Mouse (Mus musculus): ENCODE results near the gene Spire2.
"Not testable (repeated sequence)": the region's sequence is repeated elsewhere in the genome, so short reads cannot be mapped to it uniquely, and the experiment has no call there.

Gene Spire2

DNA sequence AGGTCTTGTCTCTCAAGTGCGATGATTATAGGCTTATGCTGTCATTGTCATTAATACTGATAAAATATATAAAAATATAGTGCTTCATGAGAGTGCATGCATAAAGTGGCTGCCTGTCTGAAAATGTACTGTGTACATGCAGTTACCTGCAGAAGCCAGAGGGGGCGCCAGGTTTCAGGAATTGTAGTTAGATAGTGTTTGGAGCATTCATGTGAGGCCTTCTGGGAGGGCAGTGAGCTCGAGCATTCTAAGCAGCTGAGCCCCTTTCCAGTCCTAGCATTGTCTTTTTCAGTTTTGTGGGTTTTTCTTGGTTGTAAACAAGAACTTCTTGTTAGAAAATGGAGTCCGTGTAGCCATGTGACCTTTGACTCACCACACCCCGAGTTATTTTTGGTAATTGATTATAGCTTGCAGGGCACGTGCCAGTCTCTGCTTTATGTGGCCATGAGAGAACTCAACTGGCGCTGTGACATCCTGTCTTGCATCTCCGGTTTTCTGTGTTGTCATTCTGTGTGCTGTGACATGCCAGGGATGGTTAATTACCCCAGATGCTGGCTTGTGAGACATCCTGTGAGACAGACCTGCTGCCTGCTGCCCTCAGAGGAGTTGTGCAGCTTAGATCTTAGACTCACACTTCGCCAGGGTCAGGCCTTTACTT is 52.5 kb downstream of the Spire2 start:
- no peak for DNase-seq (ENCODE audit: low spot score)

- DNase-seq (ENCODE audit: low spot score) = no peak
Observed at GRCm38 (mm10) chr8:123387041-123387440, 54.5 kb downstream of the Spire2 start.

GRCm38 (mm10) chr8:123387801-123388200 is 55.3 kb downstream of the Spire2 start:
- DNase-seq (ENCODE audit: low spot score) = no peak

- no peak for DNase-seq (ENCODE audit: low spot score)
Observed at GRCm38 (mm10) chr8:123389026-123389425, 56.5 kb downstream of the Spire2 start.

DNA sequence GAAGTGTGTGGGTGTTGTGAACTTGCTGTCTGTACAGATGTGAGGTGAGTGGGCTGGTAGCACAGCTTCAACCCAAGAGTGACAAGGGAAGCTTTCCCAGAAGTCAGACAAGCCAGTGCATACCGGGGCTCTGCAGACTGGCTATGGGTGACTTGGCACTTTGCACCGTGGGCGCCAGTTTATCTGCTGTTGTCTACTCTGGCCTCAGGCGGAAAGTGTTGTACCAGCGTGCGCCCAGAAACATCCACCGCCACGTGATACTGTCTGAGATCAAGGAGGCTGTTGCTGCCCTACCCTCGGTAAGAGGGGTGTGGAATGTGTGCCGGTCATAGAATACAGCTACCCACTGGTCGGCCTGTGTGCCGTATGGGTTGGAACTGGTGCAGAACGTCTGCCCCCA is 65.8 kb downstream of the Spire2 start:
- DNase-seq (ENCODE audit: low spot score) = no peak

DNA sequence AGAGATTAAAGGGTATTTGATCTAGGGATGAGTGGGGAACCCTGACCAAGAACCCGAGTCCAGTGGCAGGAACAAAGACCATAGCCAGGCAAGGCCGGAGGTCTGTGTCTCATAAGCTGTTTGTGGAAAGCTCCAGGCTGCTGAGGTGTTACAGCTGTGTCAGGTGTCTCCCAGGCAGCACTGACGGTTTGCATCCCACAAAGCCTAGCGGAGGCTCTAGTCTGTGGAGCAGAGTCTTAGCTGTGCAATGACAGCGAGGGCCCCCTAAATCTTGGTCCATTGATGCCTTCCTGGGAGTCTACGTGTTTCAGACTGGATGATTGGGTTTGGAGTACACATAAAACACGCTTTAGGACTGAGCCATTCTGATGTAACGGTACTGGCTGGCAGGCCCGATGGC is 69.4 kb downstream of the Spire2 start:
- no peak for DNase-seq (ENCODE audit: low spot score)

DNA sequence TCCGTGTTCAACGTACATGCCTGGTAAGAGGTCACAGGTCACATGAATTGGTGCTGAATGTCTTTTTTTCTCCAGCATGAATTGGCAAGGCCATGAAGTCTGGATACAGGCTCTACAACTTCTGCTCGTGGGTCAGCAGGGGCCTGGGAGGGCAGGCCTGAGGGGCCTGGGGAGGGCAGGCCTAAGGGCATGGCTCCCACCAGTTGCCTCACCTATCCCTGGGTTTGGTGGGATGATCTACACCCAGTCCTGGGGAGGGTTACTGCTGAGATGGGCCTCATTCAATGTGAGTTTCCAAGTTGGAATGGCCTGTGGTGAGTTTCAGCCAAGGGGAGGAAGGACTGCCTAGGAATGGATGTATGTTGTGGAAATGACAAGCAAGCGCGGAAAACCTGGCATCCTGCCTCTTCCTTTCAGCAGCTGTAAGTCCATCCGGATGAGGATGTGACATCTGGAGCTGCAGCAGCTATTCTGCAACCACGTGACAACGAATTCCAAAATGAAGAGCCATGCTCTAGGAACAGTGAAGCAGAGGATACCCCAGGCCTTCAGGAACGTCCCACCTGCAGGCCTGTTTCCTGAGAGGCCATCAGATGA is 70.3 kb downstream of the Spire2 start:
- DNase-seq (ENCODE audit: low spot score) = no peak

DNA sequence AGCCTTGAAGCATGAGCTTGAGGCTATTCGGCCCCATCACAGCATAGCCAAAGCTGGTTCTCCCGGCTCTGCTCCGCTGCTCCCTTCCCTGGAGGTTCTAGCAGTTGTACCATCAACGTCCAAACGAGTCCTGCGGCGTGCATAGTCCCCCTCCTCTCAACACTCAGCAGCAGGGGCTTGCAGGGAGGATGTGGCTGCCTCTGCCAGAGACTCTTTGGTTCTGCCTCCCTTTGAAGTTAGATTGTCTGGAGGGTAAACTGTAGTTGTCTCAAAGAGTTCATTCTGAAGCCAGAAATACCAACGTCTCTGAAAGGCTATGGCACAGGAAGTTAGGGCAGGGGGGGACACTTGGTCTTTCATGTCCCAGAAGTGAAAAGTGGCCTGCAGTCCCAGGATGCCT is 72.0 kb downstream of the Spire2 start:
- DNase-seq (ENCODE audit: low spot score) = no peak

DNA sequence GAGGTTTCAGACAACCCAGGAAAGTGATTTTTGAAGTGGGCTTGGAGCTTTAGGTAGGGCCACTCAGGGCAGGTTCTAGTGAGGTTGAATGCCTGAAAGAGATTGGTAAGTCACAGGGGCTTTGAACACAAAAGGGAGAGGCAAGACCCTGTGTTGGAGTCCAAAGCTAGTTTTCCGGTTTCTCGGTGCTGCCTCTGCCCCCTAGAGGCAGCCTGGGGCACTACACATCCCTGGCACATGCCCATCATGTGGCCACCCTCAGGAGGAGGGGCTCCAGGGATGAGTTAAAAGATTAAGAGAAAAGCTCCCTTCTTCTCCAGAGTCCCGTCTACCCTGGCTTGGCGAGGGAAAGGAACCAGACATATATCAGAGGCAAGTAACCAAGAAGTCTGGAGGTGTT is 74.3 kb downstream of the Spire2 start, which contains the start of gene Mc1r:
Mc1r (plus strand) TSS at position 322 of the 400 bp plus-strand sequence.
- no peak for DNase-seq (ENCODE audit: low spot score)

- no peak for DNase-seq (ENCODE audit: low spot score)
Observed at GRCm38 (mm10) chr8:123407612-123408011, 75.1 kb downstream of the Spire2 start.

DNA sequence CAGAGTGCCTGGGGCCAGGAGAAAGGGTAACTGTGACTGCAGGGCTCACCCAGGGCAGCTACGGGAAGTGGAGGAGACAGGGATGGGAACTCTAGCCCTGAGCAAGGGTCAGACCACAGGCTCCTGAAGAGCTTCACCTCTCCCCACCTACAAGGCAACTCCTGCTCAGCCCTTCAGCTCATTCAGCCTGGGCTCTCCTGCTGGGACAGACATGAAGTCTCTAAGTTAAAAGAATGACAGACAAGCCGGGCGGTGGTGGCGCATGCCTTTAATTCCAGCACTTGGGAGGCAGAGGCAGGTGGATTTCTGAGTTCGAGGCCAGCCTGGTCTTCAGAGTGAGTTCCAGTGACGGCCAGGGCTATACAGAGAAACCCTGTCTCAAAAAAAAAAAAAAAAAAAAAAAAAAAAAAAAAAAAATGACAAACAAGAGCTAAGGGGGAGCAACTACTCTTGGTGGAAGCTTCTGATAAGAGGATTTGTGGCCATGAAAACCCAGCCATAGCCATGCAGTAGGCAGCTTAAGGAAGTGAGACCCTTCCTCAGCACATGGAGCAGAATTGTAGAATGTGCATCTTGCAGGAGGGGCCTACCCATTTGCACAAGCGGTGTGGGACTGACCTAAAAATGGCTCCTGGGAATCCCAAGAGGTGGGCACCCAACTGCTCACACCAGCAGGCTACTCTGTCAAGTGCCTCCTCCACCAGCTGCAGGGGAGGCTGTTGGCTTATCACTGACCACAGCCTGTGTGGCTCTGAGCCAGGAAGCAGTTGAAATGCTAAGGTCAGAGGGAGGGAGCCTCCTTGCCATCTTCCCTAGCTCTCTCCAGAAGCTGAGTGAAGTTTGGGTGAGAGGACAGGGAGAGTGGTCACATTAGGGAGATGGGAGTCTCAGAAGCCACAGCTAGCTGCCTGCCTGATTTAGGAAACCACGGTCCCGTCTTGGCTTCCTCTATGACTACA is 76.4 kb downstream of the Spire2 start:
- no peak for DNase-seq (ENCODE audit: low spot score)

DNA sequence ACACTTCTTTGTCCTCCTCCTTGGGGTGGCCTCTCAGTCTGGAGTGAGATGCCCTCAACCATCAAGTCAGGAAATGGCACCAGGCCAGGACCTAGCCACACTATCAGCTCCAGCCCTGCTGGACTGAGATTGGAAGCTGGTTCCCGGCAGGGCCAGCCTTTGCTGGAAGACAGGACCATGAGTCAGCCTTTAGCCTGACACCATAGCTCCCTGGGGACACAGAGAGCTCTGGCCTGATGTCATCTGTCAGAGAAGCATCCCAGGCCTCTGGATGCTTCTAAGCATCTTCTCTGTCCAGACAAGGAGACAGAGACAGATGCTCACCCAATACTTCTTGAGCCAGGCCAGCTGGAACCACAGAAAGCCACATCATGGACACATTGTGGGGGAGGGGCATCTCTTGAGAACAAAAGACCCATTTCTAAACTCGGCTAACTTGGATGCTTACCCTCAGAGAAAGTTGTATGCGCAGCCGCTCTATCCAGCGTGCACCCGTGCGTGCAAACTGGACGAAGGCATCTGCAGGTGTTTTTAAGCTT is 77.6 kb downstream of the Spire2 start:
- no peak for DNase-seq (ENCODE audit: low spot score)

GRCm38 (mm10) chr8:123410788-123411187 is 78.3 kb downstream of the Spire2 start:
- DNase-seq (ENCODE audit: low spot score) = no peak

DNA sequence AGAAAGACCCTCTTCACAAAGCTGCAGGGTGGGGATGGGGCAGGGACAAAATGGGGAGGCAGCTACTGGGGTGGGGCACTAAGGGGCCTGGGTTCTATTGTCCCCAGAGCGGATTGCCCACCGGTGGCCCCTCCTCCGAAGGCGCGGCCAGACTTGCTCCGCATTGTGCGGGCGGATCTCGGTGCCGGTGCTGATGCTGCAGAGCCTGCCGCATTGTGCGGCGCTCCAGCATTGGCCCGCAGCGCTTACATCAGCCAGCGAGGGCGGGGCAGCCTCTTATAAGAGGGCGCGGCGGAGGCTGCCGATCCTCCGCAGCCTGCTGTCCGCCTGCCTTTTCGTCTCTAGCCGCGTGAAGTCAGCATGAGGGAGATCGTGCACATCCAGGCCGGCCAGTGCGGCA is 78.7 kb downstream of the Spire2 start, which contains the start of gene Tubb3:
Tubb3 (plus strand) TSS at position 179 of the 400 bp plus-strand sequence.
- peak; percentile 87 for DNase-seq (ENCODE audit: low spot score)

- DNase-seq (ENCODE audit: low spot score) = no peak
Observed at GRCm38 (mm10) chr8:123411781-123412327, 79.3 kb downstream of the Spire2 start.

- DNase-seq (ENCODE audit: low spot score) = peak; percentile 88
Observed at GRCm38 (mm10) chr8:123412560-123413170, 80.2 kb downstream of the Spire2 start.

GRCm38 (mm10) chr8:123414255-123414654 is 81.7 kb downstream of the Spire2 start:
- DNase-seq (ENCODE audit: low spot score) = no peak

GRCm38 (mm10) chr8:123414997-123415696 is 82.6 kb downstream of the Spire2 start:
- DNase-seq (ENCODE audit: low spot score) = not testable (repeated sequence)

DNA sequence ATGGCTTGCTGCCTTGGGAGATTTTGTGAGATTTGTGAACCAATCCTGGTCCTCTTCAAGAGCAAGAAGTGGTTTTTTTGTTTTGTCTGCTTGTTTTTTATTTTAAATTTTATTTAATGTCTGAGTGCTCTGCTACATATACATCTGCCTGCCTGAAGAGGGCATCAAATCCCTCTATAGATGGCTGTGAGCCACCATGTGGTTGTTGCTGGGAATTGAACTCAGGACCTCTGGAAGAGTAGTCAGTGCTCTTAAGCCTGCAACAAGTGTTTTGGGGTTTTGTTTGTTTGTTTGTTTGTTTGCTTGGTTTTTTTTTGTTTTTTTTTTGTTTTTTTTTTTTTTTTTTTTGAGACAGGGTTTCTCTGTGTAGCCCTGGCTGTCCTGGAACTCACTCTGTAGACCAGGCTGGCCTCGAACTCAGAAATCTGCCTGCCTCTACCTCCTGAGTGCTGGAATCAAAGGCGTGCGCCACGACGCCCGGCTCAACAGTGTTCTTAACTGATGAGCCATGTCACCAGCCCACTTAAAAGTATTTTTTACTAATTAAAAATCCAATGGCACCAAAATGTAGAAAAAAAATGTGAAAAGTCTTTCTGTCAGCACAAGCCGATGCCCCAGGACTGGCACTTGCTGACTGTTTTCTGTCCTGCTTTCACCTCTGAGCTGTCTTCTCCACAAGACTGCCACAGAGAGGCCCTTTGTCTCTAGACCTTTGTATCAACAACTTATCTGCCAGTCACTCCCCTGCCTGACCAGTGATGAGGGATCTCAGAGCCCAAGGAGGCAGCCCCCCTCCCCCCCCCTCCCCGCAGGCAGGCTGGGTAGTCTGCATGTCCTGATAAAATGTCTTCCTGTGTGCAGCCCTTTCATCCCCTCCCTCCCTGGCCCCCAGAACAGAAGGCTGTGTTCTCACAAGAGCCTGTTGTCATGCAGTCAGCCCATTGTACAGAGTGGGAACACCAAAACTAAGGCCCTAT is 83.7 kb downstream of the Spire2 start:
- DNase-seq (ENCODE audit: low spot score) = no peak
